Mouse (Mus musculus) mouse embryonic stem cell (cell line): ENCODE data around the gene Jarid2.
"Not testable (repeated sequence)": the region's sequence is repeated elsewhere in the genome, so short reads cannot be mapped to it uniquely, and the experiment has no call there.

Experiments
- in situ Hi-C, 2 experiments: fragments of 300-500 bp; cut with MboI; formaldehyde crosslinking; loops; 1 replicate in 1 of 2; 3 replicates in 1 of 2; pipeline ENCODE4 v1.14.3; 2019 to 2020; ENCODE audit warnings: low sequenced_read_pairs in 2 of 2, low pct_unique_long_range_greater_than_20kb in 1 of 2, mixed read lengths in 1 of 2; ENCODE audit not compliant: unreplicated experiment in 1 of 2

Gene Jarid2

GRCm38 (mm10) chr13:44811601-44812000 is 82.3 kb downstream of the Jarid2 start:
- in situ Hi-C loops = no loop called here

GRCm38 (mm10) chr13:44812381-44812780 is 83.1 kb downstream of the Jarid2 start:
- in situ Hi-C loops = no loop called here

DNA sequence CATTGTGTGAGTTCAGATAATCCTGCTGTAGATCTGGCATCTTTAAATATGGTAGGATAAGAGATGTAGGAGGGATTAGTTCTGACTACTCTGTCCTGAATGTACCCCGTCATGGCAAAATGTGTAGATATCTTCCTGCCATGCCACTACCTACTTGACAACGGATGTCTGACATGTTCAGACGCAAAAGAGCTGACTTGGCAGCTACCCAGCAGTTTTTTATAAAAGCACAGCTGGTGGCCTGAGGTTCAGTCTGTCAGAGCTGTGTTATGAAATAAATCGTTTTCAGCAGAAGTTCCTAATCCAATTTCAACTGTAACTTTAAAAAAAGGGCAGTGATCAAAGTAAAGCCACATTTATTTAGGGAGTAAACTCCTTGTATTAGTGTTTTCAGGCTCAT is 90.1 kb downstream of the Jarid2 start:
- in situ Hi-C loops = no loop called here

- in situ Hi-C loops = no loop called here
These were observed 93.3 kb downstream of the Jarid2 start for GRCm38 (mm10) chr13:44822578-44822977.

GRCm38 (mm10) chr13:44828903-44829302 is 99.6 kb downstream of the Jarid2 start:
- in situ Hi-C loops = no loop called here

GRCm38 (mm10) chr13:44832104-44832503 is 102.8 kb downstream of the Jarid2 start:
- in situ Hi-C loops = no loop called here

- in situ Hi-C loops = no loop called here
These were observed 103.6 kb downstream of the Jarid2 start for GRCm38 (mm10) chr13:44832866-44833265.

DNA sequence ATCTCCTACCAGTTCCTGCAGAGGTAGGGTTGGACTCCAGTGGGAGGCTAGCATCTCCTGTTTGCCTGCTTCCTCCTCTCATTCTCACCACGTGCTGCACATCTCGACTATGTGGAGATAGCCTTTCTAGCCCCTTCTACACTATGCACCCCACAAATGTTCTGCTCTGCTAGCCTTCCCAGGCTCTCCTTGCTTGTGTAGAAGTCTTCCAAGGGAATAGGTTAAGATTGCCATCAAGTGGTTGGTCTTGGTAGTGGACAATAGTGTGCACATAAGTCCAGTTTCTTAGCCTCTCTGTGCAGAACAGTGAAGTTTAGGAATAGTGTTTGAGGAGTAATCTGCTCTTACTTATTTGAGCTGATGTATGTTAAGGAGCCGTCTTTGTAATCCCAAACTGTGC is 104.1 kb downstream of the Jarid2 start:
- in situ Hi-C loops = no loop called here

- in situ Hi-C loops = no loop called here
These were observed 108.2 kb downstream of the Jarid2 start for GRCm38 (mm10) chr13:44837445-44837844.

- in situ Hi-C loops = no loop called here
These were observed 110.9 kb downstream of the Jarid2 start for GRCm38 (mm10) chr13:44839866-44840835.

GRCm38 (mm10) chr13:44851426-44851825 is 122.2 kb downstream of the Jarid2 start:
- in situ Hi-C loops = no loop called here

DNA sequence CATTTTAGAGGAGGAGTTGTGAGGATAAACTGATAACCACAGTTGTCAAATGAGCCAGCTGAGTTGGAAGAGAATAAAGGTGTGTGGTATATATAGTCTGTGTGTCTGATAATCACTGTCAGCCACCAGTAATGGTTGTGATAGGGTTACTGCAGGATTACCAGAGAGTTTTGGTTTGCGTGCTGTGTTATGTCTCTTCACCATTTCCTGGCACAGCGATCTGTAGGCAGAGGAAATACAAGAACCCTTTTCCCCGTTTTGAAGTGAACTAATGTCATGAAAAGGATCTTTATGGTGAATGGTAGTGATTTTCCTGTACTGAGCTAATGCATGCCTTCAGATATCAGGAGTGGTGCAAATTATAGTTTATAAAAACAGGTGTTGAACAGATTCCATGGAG is 122.8 kb downstream of the Jarid2 start:
- in situ Hi-C loops = no loop called here

GRCm38 (mm10) chr13:44865566-44865965 is 136.3 kb downstream of the Jarid2 start:
- in situ Hi-C loops = no loop called here

GRCm38 (mm10) chr13:44868037-44868650 is 138.9 kb downstream of the Jarid2 start:
- in situ Hi-C loops = no loop called here

GRCm38 (mm10) chr13:44869418-44870119 is 140.3 kb downstream of the Jarid2 start:
- in situ Hi-C loops = not testable (repeated sequence)

DNA sequence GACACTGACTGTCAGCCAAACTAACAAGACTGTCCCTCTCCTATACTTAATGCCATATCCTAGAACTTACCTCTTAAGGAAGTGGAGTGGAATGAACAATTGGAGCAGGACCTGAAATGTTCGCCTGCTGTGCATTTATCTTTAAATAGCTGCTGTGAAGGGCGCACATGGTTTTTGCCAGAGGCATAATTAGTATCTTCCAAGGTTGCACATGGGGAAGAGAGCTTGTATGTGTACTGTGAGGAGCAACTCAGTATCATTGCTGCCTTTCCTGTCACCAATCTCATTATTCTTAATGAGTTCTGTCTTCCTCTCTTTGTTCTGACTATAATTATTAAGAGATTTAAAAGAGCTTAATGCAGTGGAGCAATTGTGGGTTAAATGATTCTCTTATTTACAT is 147.5 kb downstream of the Jarid2 start:
- in situ Hi-C loops = no loop called here

DNA sequence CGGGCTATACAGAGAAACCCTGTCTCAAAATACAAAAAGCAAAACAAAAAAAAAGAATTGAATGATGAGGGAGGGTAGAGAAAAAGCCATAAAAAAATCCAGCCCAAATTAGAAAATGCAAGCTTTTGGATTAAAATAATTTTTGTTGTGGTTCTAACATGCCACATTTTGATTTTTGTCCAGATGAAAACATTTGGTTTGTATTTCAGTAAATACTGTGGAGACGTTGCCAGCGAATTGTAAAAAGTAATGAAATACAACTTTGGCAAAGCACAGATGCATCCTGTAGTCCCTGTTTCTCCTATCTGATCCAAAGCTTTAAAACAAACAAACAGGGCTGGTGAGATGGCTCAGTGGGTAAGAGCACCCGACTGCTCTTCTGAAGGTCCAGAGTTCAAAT is 151.7 kb downstream of the Jarid2 start:
- in situ Hi-C loops = no loop called here

DNA sequence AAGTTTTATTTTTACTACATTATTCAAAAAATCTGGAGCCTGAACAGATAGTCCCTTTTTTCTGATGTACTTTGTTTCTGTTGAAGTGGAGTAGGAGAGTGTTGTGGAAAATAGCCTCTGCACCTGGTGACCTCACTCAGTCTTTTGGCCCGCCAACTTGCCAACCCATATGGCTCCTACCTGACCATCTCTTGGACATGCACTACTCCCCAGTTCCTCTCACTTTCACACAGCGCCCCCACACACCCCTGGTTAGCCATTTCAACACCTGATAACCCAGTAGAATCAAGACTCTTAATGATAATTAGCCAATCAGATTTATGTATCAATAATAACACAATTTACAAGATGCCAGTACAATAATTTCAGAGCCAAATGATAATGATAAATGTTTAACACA is 156.9 kb downstream of the Jarid2 start:
- in situ Hi-C loops = no loop called here

DNA sequence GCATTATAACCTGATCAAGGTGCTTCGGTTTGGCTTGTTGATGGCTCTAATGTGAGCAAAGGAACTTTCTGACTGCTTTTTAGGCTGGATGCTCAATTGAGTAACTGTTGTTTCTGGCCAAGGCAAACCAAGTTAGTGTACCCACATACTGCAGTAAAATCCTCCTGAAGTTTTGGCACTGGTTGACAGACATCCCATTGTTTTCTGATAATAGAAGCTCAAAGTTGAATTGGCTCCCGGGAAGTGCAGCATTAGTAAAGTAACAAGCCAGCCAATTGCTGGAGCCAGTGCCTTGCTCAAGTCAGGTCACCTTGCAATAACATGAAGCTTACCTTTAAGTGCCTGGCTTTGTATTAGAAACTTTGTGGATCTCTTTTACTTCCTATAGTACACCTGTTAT is 161.3 kb downstream of the Jarid2 start:
- in situ Hi-C loops = no loop called here
